Mouse (Mus musculus) brain, embryonic 14.5 days (tissue): ENCODE results near the gene Ddx54. TPM values are rescaled to one million over a fixed set of nuclear protein-coding genes. Genes with fewer than 3 reads are reported as not detected.

Source experiments
- DNase-seq: peaks from one replicate; pipeline ENCODE4 v3.0.0-alpha.2; 2011; ENCODE audit warnings: low read depth
- CTCF ChIP-seq: fragments of 200-500 bp; IDR thresholded peaks from 2 replicates; pipeline ENCODE4 v1.5.1; 2012; ENCODE audit warnings: inconsistent platforms, mild to moderate bottlenecking, moderate library complexity, borderline replicate concordance; ENCODE audit not compliant: insufficient read depth, insufficient read length; ENCODE audit errors: extremely low read depth
- POLR2A ChIP-seq: fragments of 200-500 bp; IDR thresholded peaks from 2 replicates; pipeline ENCODE4 v1.6.1; 2012; ENCODE audit warnings: mild to moderate bottlenecking, inconsistent platforms, borderline replicate concordance; ENCODE audit not compliant: poor library complexity, insufficient read depth, insufficient read length, severe bottlenecking; ENCODE audit errors: extremely low read depth
- polyA plus RNA-seq: library from polyadenylated mRNA; depleted of rRNA; stranded (reverse); fragments of >200 nt; gene quantifications from 2 replicates; pipeline ENCODE4 v1.2.3, GENCODE M21; 2012; rRNA removed

Ddx54 gene
- polyA plus RNA-seq, 1 experiment: 49.7 TPM

DNA sequence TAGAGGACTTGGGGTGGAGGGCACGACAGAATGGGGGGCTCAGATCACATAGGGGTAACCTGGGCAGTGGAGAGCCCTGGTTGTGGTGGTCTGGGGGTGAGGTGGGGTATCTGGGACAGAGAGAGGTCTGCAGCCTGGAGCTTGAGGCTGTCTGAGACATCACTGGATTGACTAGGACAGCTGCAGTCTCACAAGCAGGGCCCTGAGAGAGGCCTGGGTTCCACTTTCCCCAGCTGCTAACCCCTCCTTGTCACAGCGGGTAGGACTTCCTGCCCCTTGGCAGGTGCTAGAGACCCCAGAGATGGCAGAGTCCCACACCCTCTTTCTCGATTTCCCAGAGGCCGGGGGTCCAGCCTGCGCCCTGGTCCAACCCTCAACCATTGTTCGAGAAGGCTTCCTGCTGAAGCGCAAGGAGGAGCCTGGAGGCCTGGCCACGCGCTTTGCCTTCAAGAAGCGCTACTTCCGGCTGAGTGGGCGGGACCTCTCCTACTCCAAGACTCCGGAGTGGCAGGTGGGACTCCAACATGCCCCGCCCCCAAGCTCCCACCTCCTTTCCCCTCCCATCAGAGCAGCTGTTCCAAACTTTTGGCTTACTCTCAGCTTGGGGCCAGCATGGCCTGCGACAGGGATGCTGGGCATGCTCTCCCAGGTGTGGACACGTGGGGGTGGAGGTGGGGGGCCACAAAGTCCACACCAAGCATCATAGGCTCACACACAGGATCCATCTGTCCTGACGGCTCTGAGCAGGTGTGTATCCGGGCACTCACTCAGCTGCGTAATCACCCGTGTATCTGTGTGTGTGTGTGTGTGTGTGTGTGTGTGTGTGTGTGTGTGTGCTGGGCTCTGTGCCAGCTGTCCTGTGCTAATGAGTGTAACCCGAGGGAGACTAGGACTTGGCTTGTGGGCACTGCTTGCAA is 61.9 kb downstream of the Ddx54 start:
- DNase-seq: peak; percentile 78
- TF ChIP-seq POLR2A: no peak
- no peak for TF ChIP-seq CTCF

DNA sequence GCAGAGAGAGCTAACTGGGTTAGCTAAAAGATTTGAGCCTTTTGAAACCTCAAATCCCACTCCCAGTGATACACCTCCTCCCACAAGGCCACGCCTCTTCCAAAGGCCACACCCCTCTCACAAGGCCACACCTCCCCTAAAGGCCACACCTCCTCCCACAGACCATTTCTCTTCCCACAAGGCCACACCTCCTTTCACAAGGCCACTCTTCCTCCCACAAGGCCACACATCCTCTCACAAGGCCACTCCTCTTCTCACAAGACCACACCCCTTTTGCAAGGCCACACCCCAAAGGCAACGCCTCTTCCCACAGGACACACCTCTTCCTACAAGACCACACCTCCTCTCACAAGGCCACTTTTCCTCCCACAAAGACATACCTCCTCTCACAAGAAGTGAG is 65.0 kb downstream of the Ddx54 start:
- DNase-seq: peak; percentile 30
- TF ChIP-seq POLR2A: no peak
- TF ChIP-seq CTCF: no peak

Other genes with a start within 250 kb of the Ddx54 start
- 9.3 and 30.0 TPM in 2 replicates for gene Lhx5, start 181.0 kb upstream of the Ddx54 start, polyA plus RNA-seq
- 8.6 and 8.9 TPM in 2 replicates for gene Sdsl, start 139.9 kb upstream of the Ddx54 start, polyA plus RNA-seq
- not detected in 2 replicates for gene Sds, start 136.2 kb upstream of the Ddx54 start, polyA plus RNA-seq
- gene Plbd2, start 109.1 kb upstream of the Ddx54 start, polyA plus RNA-seq: 16.8 and 23.2 TPM in 2 replicates
- gene Slc8b1, start 101.6 kb upstream of the Ddx54 start, polyA plus RNA-seq: 3.1 and 3.5 TPM in 2 replicates
- gene Tpcn1, start 24.1 kb upstream of the Ddx54 start, polyA plus RNA-seq: 27.1 and 32.5 TPM in 2 replicates
- gene Iqcd, start 23.7 kb upstream of the Ddx54 start, polyA plus RNA-seq: 2.3 and 3.5 TPM in 2 replicates
- 32.8 and 38.1 TPM in 2 replicates for gene Rita1, start 150 bp upstream of the Ddx54 start, polyA plus RNA-seq
- 0.18 and 0.30 TPM in 2 replicates for gene Cfap73, start 21.5 kb downstream of the Ddx54 start, polyA plus RNA-seq
- gene Rasal1, start 36.1 kb downstream of the Ddx54 start, polyA plus RNA-seq: 1.00 and 2.8 TPM in 2 replicates
- gene Dtx1, start 99.2 kb downstream of the Ddx54 start, polyA plus RNA-seq: 119 and 150 TPM in 2 replicates
- gene Oas2, start 137.1 kb downstream of the Ddx54 start, polyA plus RNA-seq: 0.41 and 0.49 TPM in 2 replicates
- 0.40 and 0.67 TPM in 2 replicates for gene Oas3, start 164.9 kb downstream of the Ddx54 start, polyA plus RNA-seq
- 0.10 and 0.19 TPM in 2 replicates for gene Oas1e, start 182.8 kb downstream of the Ddx54 start, polyA plus RNA-seq
- 0.40 and 0.56 TPM in 2 replicates for gene Oas1c, start 199.8 kb downstream of the Ddx54 start, polyA plus RNA-seq
- gene Oas1f, start 234.6 kb downstream of the Ddx54 start, polyA plus RNA-seq: not detected in 2 replicates
- not detected in 2 replicates for gene Oas1h, start 248.7 kb downstream of the Ddx54 start, polyA plus RNA-seq